Mouse (Mus musculus): ENCODE data around the gene Kcnh6.

Kcnh6 gene

GRCm38 (mm10) chr11:106061311-106061710 lies 53.4 kb downstream of the Kcnh6 start:
- DNase-seq (ENCODE audit: low read depth, low spot score), result no peak

DNA sequence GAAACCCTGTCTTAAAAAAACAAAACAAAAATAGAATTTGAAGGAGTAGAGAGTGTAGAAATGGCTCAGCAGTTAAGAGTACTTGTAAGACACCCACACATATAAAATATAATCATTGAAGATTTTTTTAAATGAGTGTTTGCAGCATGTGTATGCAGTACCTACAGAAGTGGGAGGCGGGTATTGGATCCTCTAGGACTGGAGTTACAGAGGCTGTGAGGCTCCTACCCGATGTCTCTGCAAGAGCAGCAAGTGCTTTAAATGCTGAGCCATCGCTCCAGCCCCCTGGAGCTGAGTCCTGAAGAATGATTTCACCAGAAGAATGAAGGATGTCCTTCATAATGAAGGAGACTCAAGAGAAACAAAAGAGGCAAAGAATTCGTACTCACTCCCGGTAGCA lies 55.8 kb downstream of the Kcnh6 start:
- DNase-seq (ENCODE audit: low read depth, low spot score), result no peak

DNA sequence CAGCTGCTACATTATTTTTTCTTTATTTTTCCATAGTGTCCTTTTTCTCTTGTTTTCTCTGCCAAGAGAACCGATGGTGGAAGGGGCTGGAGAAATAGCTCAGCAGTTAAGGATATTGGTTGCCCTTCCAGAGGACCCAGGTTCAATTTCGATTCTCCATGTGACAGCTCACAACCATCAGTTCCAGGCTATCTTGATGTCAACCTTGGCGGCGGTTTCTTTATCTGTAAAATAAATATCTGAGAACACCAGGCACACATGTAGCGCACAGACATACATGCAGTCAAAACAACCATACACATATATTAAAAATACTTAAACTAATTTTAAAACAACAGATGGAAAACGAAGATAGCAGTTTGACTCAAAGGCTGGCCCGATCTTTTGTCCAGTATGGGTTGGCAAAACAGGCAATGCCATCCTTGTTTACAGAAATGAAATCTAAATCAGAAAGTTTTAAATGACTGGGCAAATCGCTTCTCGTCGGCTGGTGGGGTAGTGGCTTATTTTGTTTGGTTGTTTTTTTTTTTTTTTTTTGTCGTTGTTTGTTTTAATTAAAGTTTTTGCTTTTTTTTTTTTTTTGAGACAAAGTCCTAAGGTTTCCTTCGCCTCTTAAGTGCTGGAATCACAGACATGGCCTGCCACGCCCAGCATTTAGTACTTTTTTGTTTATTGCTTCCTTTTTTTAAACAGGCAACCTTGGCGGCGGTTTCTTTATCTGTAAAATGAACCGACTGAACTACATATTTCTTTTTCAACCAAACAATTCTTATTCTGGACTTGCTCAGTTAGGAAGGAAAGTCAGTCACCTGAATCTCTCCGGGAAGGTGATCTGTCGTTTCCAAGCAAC lies 57.4 kb downstream of the Kcnh6 start:
- no peak for DNase-seq (ENCODE audit: low read depth, low spot score)

GRCm38 (mm10) chr11:106065923-106066571 lies 58.1 kb downstream of the Kcnh6 start, which contains the start of gene Taco1:
Gene Taco1, plus strand, starts transcription at chr11:106066061.
- peak; percentile 96 for DNase-seq (ENCODE audit: low read depth, low spot score)

- DNase-seq (ENCODE audit: low read depth, low spot score), result peak; percentile 40
These were observed 58.7 kb downstream of the Kcnh6 start for GRCm38 (mm10) chr11:106066616-106067015.

DNA sequence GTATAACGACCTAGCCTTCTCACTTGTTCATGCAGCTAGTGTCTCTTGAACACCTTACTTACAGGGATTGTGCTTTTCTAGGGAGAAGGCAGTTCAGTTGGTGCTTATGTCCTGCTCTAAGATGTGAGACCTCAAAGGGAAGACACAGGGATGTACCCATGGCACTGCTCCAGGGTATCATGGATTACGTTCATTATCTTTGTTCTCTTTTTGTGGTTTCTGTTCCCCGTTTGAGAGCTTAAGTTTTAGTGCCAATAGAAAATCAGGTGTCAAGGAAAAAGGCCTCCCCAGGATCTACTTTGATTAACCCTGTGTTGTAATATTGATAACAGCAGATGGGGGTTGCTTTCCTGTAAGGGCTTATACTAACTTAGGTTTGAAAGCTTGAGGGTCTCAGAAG lies 65.8 kb downstream of the Kcnh6 start:
- DNase-seq (ENCODE audit: low read depth, low spot score), result no peak

GRCm38 (mm10) chr11:106076321-106076720 lies 68.4 kb downstream of the Kcnh6 start:
- peak; percentile 72 for DNase-seq (ENCODE audit: low read depth, low spot score)

Data from ES-CJ7 (cell line).